13 mouse cellular contexts compared by ENCODE assay signal in the genomic region with DNA sequence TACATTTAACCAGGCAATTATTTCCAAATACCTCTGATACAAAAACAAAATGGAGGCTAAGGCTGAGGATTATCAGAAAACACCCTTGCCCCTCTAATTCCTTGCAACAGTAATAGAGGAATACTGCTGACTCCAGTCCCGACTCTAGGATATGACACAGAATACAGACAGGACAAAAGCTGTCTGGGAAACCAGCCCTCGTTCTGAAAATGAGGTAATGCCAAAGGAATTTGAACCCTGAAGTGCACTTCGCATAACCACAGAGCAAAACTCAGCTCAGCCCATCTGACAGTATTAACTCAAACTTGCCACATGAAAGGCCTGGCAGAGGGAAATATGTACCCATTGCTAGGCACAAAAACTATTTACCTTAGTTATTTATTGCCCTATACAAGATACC. TPM values are rescaled to one million over a fixed set of nuclear protein-coding genes. Genes with fewer than 3 reads are reported as not detected.
DNase-seq lines count a peak whose midpoint lies in the region; ATAC-seq lines count a peak whose summit lies in the region.
"Had no signal": no experiment of that assay in that cellular context is flagged by ENCODE, and none has a peak within 500 bp of the region (broad histone marks: within the 10 kb centered on the region; RNA-seq: fewer than 3 reads in every experiment).

No protein-coding gene starts in this region.

- H3K27me3 ChIP-seq in heart, embryonic 16.5 days (ENCODE audit: control insufficient read depth, insufficient read depth, low read length) = no peaks in the 10 kb centered on the region
- H3K27me3 ChIP-seq: CH12.LX; stomach, embryonic 15.5 days had no signal

- peak; percentile 85 for ATAC-seq in heart, embryonic 16.5 days (replicated peaks; ENCODE audit: extremely low read depth, insufficient read depth, low FRiP score)

- peaks cover 9% of the 10 kb centered on the region for H3K4me1 ChIP-seq in heart, embryonic 16.5 days (ENCODE audit: control insufficient read depth, insufficient read depth, low read length)
- H3K4me1 ChIP-seq: stomach, embryonic 15.5 days had no signal

- intact Hi-C loops in heart, postnatal 36 days (cut with DNase I) = no loop called here

- H3K4me2 ChIP-seq in heart, embryonic 16.5 days (ENCODE audit: low read depth, low read length) = no peak overlapping the region
- H3K4me2 ChIP-seq: stomach, embryonic 15.5 days had no signal

- H3K36me3 ChIP-seq in heart, embryonic 16.5 days (ENCODE audit: control insufficient read depth, insufficient read depth) = peaks cover 9% of the 10 kb centered on the region; the same call in 1 of the 2 replicates

- H3K4me3 ChIP-seq in heart, embryonic 16.5 days (ENCODE audit: low read length) = no peak overlapping the region
- H3K4me3 ChIP-seq: stomach, embryonic 15.5 days had no signal

- WGBS in heart, embryonic 16.5 days = 5% methylated on average over 3 of the region's 3 CpGs

- no peaks in the 10 kb centered on the region for H3K9me3 ChIP-seq in heart, embryonic 16.5 days (replicated peaks; ENCODE audit: control insufficient read depth, low read length)
- H3K9me3 ChIP-seq: stomach, embryonic 15.5 days had no signal

- H3K27ac ChIP-seq in heart, embryonic 16.5 days (ENCODE audit: low read length) = peak overlapping the region; percentile 78
- H3K27ac ChIP-seq: stomach, embryonic 15.5 days had no signal

- DNase-seq in heart, adult 18-20 months = peak; percentile 45 to 49
- no peak for DNase-seq in heart, postnatal 36 days
- peak; percentile 13 for DNase-seq in adrenal gland, postnatal 10 days
- peak; percentile 67 for DNase-seq in lung, postnatal 25 days (ENCODE audit: low spot score)
- DNase-seq in gastrocnemius, postnatal 25 days = no peak
- DNase-seq in right cerebral cortex, adult 18-20 months = no peak
- DNase-seq in cerebellum, postnatal 10 days = no peak

- peak overlapping the region; percentile 30; the same call in 1 of the 2 replicates for H3K9ac ChIP-seq in heart, embryonic 16.5 days (ENCODE audit: low read length)
- H3K9ac ChIP-seq: stomach, embryonic 15.5 days had no signal

RNA-seq across cellular contexts. Expression of gene Ube2d2b, which starts 36.6 kb away (rescaled TPM):
- not detected for total RNA-seq in heart, adult 18-20 months (2021)
- not detected for total RNA-seq in heart, postnatal 36 days (2021)
- total RNA-seq in adrenal gland, postnatal 10 days (2021) = not detected
- polyA plus RNA-seq in heart, embryonic 16.5 days (2015; fragmentation: Nextera tagmentation; extraction: Ambion mirVana) = 0.14 and 0.35 TPM in 2 replicates
- not detected for total RNA-seq in gastrocnemius, postnatal 25 days (2021)
- total RNA-seq: CH12.LX; common myeloid progenitor, adult 5-6 weeks; layer of hippocampus, postnatal 25 days; megakaryocyte-erythroid progenitor cell, adult 5-6 weeks had no signal

Comparison
In these comparisons a context has a peak if more than half of its experiments do, and no peak if none do; other contexts are left out.
1. DNase-seq: peak in heart, adult 18-20 months (2 of 2), adrenal gland, postnatal 10 days (single experiment) and lung, postnatal 25 days (single experiment); none in heart, postnatal 36 days (0 of 2), gastrocnemius, postnatal 25 days (single experiment), right cerebral cortex, adult 18-20 months (single experiment) and cerebellum, postnatal 10 days (0 of 2).